Mouse (Mus musculus): ENCODE results near the gene Olfr1238. TPM values are rescaled to one million over a fixed set of nuclear protein-coding genes. Genes with fewer than 3 reads are reported as not detected.

The Olfr1238 gene
- polyA plus RNA-seq (2012; fragmentation: generic; extraction: Trizol): not detected

- TF ChIP-seq TCF12 (IDR thresholded peaks at IDR 0.05; ENCODE audit: insufficient read depth, poor library complexity, severe bottlenecking) (no peak), POLR2A (IDR thresholded peaks at IDR 0.05; ENCODE audit: insufficient read length, low read depth) (no peak), MYOG (IDR thresholded peaks at IDR 0.05; ENCODE audit: control insufficient read depth in 1 of 3, insufficient read depth in 1 of 3, insufficient read length in 2 of 3, low read depth in 2 of 3) (no peak), REST (IDR thresholded peaks at IDR 0.05; ENCODE audit: insufficient read depth, insufficient read length) (no peak), USF1 (IDR thresholded peaks at IDR 0.05; ENCODE audit: low read depth) (no peak), POLR2AphosphoS2 (IDR thresholded peaks at IDR 0.05; ENCODE audit: insufficient read length, low read depth) (no peak), SRF (IDR thresholded peaks at IDR 0.05; ENCODE audit: control insufficient read depth, insufficient read length, low read depth) (no peak), MYOD1 (IDR thresholded peaks at IDR 0.05; ENCODE audit: control insufficient read depth in 1 of 3, insufficient read length in 2 of 3, low read depth in 2 of 3) (no peak), CEBPB (IDR thresholded peaks at IDR 0.05; ENCODE audit: insufficient read depth, poor library complexity, severe bottlenecking) (no peak), TCF3 (IDR thresholded peaks at IDR 0.05; ENCODE audit: insufficient read length, low read depth) (no peak), E2F4 (IDR thresholded peaks at IDR 0.05; ENCODE audit: insufficient read depth) (no peak), MAX (IDR thresholded peaks at IDR 0.05; ENCODE audit: low read depth) (no peak)
- H3K79me2 ChIP-seq (ENCODE audit: control insufficient read depth, insufficient read depth): no peaks in the 10 kb centered on the region
- no peaks in the 10 kb centered on the region for H3K27me3 ChIP-seq (ENCODE audit: control insufficient read depth, insufficient read depth, insufficient read length)
- H3K4me2 ChIP-seq (ENCODE audit: low read depth): no peak within 1 kb of the TSS
- H3K4me3 ChIP-seq: no peak within 1 kb of the TSS
- no peaks in the 10 kb centered on the region for H3K36me3 ChIP-seq (ENCODE audit: control insufficient read depth, insufficient read depth)
- H3ac ChIP-seq (ENCODE audit: control insufficient read depth, insufficient read length): no peak within 1 kb of the TSS
These were observed at the start of gene Olfr1238 for GRCm38 (mm10) chr2:89409576-89409975. Gene Olfr1238, minus strand, starts transcription at chr2:89409676.

GRCm38 (mm10) chr2:89442900-89443299 is 33.4 kb upstream of the Olfr1238 start, which contains the start of gene Olfr1240:
Gene Olfr1240, minus strand, starts transcription at chr2:89443000.
- Histone ChIP-seq H3K27me3 (ENCODE audit: control insufficient read depth, insufficient read depth, insufficient read length) (no peaks in the 10 kb centered on the region), H3K79me2 (ENCODE audit: control insufficient read depth, insufficient read depth) (no peaks in the 10 kb centered on the region), H3K4me2 (ENCODE audit: low read depth) (no peak within 1 kb of the TSS), H3K4me3 (no peak within 1 kb of the TSS), H3K36me3 (ENCODE audit: control insufficient read depth, insufficient read depth) (no peaks in the 10 kb centered on the region), H3ac (ENCODE audit: control insufficient read depth, insufficient read length) (no peak within 1 kb of the TSS)
- TF ChIP-seq MAX (IDR thresholded peaks at IDR 0.05; ENCODE audit: low read depth): no peak
- TF ChIP-seq POLR2A (IDR thresholded peaks at IDR 0.05; ENCODE audit: insufficient read length, low read depth): no peak
- TF ChIP-seq CEBPB (IDR thresholded peaks at IDR 0.05; ENCODE audit: insufficient read depth, poor library complexity, severe bottlenecking): no peak
- no peak for TF ChIP-seq TCF12 (IDR thresholded peaks at IDR 0.05; ENCODE audit: insufficient read depth, poor library complexity, severe bottlenecking)
- TF ChIP-seq POLR2AphosphoS2 (IDR thresholded peaks at IDR 0.05; ENCODE audit: insufficient read length, low read depth): no peak
- TF ChIP-seq MYOG (IDR thresholded peaks at IDR 0.05; ENCODE audit: control insufficient read depth in 1 of 3, insufficient read depth in 1 of 3, insufficient read length in 2 of 3, low read depth in 2 of 3): no peak
- no peak for TF ChIP-seq MYOD1 (IDR thresholded peaks at IDR 0.05; ENCODE audit: control insufficient read depth in 1 of 3, insufficient read length in 2 of 3, low read depth in 2 of 3)

DNA sequence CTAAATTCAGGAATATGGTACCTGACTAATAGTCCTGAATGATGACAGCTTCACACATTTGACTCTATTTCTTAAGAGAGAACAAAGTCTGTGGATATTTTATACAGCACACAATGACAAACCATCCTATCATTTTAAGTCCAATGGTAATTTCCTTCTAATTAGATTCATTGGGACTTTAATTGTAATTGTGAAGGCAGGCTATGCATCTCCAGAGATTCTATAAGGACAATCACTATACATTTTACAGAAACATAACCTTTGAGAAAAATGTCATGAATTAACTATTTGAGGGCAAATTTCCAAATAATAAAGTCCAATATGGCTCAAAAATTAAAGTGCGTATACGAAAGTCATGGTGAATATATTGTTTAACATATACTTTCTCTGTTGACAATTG is 10.8 kb upstream of the Olfr1238 start, which contains the start of gene Olfr1239:
Gene Olfr1239 (minus strand): TSS at position 101 of the 400 bp plus-strand sequence.
- Histone ChIP-seq H3K4me3 (no peak within 1 kb of the TSS), H3K79me2 (ENCODE audit: control insufficient read depth, insufficient read depth) (no peaks in the 10 kb centered on the region), H3K4me2 (ENCODE audit: low read depth) (no peak within 1 kb of the TSS), H3ac (ENCODE audit: control insufficient read depth, insufficient read length) (no peak within 1 kb of the TSS), H3K27me3 (ENCODE audit: control insufficient read depth, insufficient read depth, insufficient read length) (no peaks in the 10 kb centered on the region), H3K36me3 (ENCODE audit: control insufficient read depth, insufficient read depth) (no peaks in the 10 kb centered on the region)
- TF ChIP-seq POLR2A (IDR thresholded peaks at IDR 0.05; ENCODE audit: insufficient read length, low read depth): no peak
- TF ChIP-seq CEBPB (IDR thresholded peaks at IDR 0.05; ENCODE audit: insufficient read depth, poor library complexity, severe bottlenecking): no peak
- no peak for TF ChIP-seq TCF3 (IDR thresholded peaks at IDR 0.05; ENCODE audit: insufficient read length, low read depth)
- no peak for TF ChIP-seq MYOD1 (IDR thresholded peaks at IDR 0.05; ENCODE audit: control insufficient read depth in 1 of 3, insufficient read length in 2 of 3, low read depth in 2 of 3)
- no peak for TF ChIP-seq E2F4 (IDR thresholded peaks at IDR 0.05; ENCODE audit: insufficient read depth)
- TF ChIP-seq USF1 (IDR thresholded peaks at IDR 0.05; ENCODE audit: low read depth): no peak
- TF ChIP-seq REST (IDR thresholded peaks at IDR 0.05; ENCODE audit: insufficient read depth, insufficient read length): no peak
- TF ChIP-seq SRF (IDR thresholded peaks at IDR 0.05; ENCODE audit: control insufficient read depth, insufficient read length, low read depth): no peak
- no peak for TF ChIP-seq MAX (IDR thresholded peaks at IDR 0.05; ENCODE audit: low read depth)
- no peak for TF ChIP-seq POLR2AphosphoS2 (IDR thresholded peaks at IDR 0.05; ENCODE audit: insufficient read length, low read depth)
- no peak for TF ChIP-seq TCF12 (IDR thresholded peaks at IDR 0.05; ENCODE audit: insufficient read depth, poor library complexity, severe bottlenecking)
- no peak for TF ChIP-seq MYOG (IDR thresholded peaks at IDR 0.05; ENCODE audit: control insufficient read depth in 1 of 3, insufficient read depth in 1 of 3, insufficient read length in 2 of 3, low read depth in 2 of 3)

DNA sequence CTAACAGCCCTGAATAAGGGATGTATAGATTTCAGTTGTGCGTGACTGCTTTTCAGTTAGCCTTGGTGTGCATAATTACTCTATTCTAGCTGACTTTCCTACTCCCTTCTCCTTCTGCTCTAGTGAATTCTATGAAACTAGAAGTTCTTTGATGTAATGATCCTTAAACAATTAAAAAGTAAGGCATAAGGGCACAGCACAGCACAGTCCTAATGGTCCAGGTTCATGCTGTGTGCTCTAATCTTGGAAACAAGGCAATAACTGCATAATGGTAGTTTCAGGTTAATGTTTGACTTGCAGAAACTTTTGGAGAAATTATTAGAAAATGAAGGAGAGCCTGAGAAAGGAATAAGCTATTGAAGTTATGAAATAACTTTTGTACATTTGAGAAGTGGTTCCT is 5.1 kb upstream of the Olfr1238 start:
- H3ac ChIP-seq (ENCODE audit: control insufficient read depth, insufficient read length): no peak overlapping the region
- no peaks in the 10 kb centered on the region for H3K27me3 ChIP-seq (ENCODE audit: control insufficient read depth, insufficient read depth, insufficient read length)
- no peaks in the 10 kb centered on the region for H3K36me3 ChIP-seq (ENCODE audit: control insufficient read depth, insufficient read depth)
- no peaks in the 10 kb centered on the region for H3K79me2 ChIP-seq (ENCODE audit: control insufficient read depth, insufficient read depth)
- TF ChIP-seq MYOG (IDR thresholded peaks at IDR 0.05; ENCODE audit: control insufficient read depth in 1 of 3, insufficient read depth in 1 of 3, insufficient read length in 2 of 3, low read depth in 2 of 3): no peak
- no peak for TF ChIP-seq REST (IDR thresholded peaks at IDR 0.05; ENCODE audit: insufficient read depth, insufficient read length)
- H3K4me3 ChIP-seq: no peak overlapping the region
- no peak overlapping the region for H3K4me2 ChIP-seq (ENCODE audit: low read depth)

GRCm38 (mm10) chr2:89400882-89401281 is 8.6 kb downstream of the Olfr1238 start:
- Histone ChIP-seq H3K4me2 (ENCODE audit: low read depth) (no peak overlapping the region), H3K36me3 (ENCODE audit: control insufficient read depth, insufficient read depth) (no peaks in the 10 kb centered on the region), H3K79me2 (ENCODE audit: control insufficient read depth, insufficient read depth) (no peaks in the 10 kb centered on the region), H3K27me3 (ENCODE audit: control insufficient read depth, insufficient read depth, insufficient read length) (no peaks in the 10 kb centered on the region), H3K4me3 (no peak overlapping the region), H3ac (ENCODE audit: control insufficient read depth, insufficient read length) (no peak overlapping the region)
- TF ChIP-seq POLR2A (IDR thresholded peaks at IDR 0.05; ENCODE audit: insufficient read length, low read depth): no peak
- TF ChIP-seq USF1 (IDR thresholded peaks at IDR 0.05; ENCODE audit: low read depth): no peak
- no peak for TF ChIP-seq MYOG (IDR thresholded peaks at IDR 0.05; ENCODE audit: control insufficient read depth in 1 of 3, insufficient read depth in 1 of 3, insufficient read length in 2 of 3, low read depth in 2 of 3)
- TF ChIP-seq MAX (IDR thresholded peaks at IDR 0.05; ENCODE audit: low read depth): no peak
- no peak for TF ChIP-seq REST (IDR thresholded peaks at IDR 0.05; ENCODE audit: insufficient read depth, insufficient read length)
- TF ChIP-seq E2F4 (IDR thresholded peaks at IDR 0.05; ENCODE audit: insufficient read depth): no peak
- TF ChIP-seq MYOD1 (IDR thresholded peaks at IDR 0.05; ENCODE audit: control insufficient read depth in 1 of 3, insufficient read length in 2 of 3, low read depth in 2 of 3): no peak
- no peak for TF ChIP-seq SRF (IDR thresholded peaks at IDR 0.05; ENCODE audit: control insufficient read depth, insufficient read length, low read depth)
- no peak for TF ChIP-seq CEBPB (IDR thresholded peaks at IDR 0.05; ENCODE audit: insufficient read depth, poor library complexity, severe bottlenecking)
- TF ChIP-seq POLR2AphosphoS2 (IDR thresholded peaks at IDR 0.05; ENCODE audit: insufficient read length, low read depth): no peak
- TF ChIP-seq TCF12 (IDR thresholded peaks at IDR 0.05; ENCODE audit: insufficient read depth, poor library complexity, severe bottlenecking): no peak
- TF ChIP-seq TCF3 (IDR thresholded peaks at IDR 0.05; ENCODE audit: insufficient read length, low read depth): no peak

Measured in myocyte (in vitro differentiated cells).